Mouse (Mus musculus) megakaryocyte, adult 5-6 weeks (primary cell): ENCODE results near the gene Ric1. TPM values are rescaled to one million over a fixed set of nuclear protein-coding genes. Genes with fewer than 3 reads are reported as not detected.
"Not testable (repeated sequence)": the region's sequence is repeated elsewhere in the genome, so short reads cannot be mapped to it uniquely, and the experiment has no call there.

ENCODE experiments used
- ATAC-seq: 2 replicates; pipeline ENCODE4 v1.8.0; 2016; ENCODE audit warnings: mild to moderate bottlenecking, inconsistent platforms; ENCODE audit not compliant: poor library complexity, severe bottlenecking
- total RNA-seq, 2 experiments: library from RNA; stranded (forward) in 1 of 2; stranded (reverse) in 1 of 2; fragments of 153-499, 151-499 nt in 1 of 2; fragments of 221-1000, 200-1000 nt in 1 of 2; gene quantifications; 2 replicates each; pipeline versions ENCODE4 v1.2.3 to v1.2.4; 2015 to 2017

Ric1 gene
- total RNA-seq, 2 experiments from 2014 or later, result 13.1 to 15.3 TPM

DNA sequence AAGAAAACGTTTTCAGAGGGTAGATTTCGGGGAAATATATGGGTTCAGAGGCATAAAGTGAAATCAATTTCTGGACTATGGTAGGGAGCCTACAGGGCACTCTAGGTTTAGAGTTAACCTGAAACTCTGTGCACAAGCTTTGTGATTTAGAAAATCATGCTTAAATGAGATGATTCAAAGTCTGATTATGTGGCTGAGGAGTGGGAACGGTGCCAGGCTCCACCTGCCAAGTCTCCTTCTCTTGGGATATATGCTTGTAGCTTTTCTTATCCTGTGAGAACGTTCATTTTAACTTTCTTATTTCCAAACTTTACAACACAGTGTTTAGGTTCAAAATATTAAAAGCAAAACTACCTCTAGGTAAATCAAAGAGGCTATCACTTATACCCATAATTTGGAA is 2.5 kb downstream of the Ric1 start:
- no peak for ATAC-seq

DNA sequence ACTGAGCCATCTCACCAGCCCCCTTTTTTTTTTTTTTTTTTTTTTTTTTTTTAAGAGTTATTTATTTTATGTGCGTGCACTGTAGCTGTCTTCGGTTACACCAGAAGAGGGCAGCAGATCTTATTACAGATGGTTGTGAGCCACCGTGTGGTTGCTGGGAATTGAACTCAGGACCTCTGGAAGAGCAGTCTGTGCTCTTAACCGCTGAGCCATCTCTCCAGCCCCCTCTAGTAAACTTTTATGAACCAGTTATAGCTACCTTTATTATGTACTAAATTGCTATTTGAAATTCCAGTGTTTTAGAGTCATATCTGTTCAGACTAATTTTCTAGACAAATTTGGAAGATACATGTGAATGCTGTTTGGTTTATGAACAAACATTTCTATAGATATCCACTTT is 3.5 kb downstream of the Ric1 start:
- not testable (repeated sequence) for ATAC-seq

DNA sequence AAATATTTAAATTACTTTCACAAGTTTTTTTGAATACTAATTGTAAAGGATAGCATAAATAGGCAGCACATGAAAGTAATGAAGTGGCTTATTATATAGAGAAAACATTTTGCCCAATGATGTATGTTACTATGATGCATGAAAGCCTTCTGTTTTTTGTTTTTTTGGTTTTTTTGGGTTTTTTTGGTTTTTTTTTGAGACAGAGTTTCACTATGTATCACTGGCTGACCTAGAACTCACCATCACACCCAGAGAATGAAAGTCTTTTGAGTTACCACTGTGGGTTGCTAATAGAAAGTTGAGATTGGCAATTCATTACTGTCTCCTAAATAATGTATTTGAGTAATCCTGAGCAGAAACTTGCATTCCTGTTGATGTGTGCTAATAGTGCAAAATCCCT is 4.8 kb downstream of the Ric1 start:
- ATAC-seq, result no peak

DNA sequence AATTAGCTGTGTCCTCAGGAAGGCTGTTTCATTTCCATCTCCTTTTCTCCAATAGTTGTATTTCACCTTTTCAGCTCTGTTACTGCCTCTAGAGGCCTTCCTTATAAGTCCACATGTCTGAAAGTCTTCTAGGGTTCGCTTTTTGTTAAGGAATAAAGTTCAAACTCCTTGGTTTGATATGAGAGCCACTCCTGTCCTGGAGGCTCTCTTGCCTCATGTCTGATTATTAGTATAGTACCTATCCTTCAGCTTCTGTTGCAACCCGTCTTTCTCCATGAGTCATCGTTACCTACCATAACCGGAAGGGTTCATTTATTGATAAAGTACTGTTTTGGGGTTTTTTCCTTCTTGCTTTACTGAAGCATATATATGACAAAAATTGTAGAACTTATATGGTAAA is 5.2 kb downstream of the Ric1 start:
- no peak for ATAC-seq

DNA sequence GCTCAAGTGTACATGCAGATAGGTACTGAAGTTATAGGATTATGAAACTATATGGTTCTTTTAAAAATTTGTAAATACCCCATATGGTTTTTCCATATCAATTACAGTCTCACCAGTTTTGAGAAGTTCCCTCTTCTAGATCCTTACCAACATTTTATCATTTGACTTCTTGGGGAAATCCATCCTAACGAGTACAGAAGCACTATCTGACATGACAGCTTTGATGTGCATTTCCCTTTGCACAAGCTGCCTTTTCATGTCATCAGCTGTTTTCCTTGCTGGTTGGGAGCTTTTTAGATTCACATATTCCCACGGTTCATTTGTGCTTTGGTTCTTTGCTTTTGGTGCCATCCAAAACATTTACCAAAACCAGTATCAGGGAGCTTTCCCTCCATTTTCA is 6.5 kb downstream of the Ric1 start:
- no peak for ATAC-seq

DNA sequence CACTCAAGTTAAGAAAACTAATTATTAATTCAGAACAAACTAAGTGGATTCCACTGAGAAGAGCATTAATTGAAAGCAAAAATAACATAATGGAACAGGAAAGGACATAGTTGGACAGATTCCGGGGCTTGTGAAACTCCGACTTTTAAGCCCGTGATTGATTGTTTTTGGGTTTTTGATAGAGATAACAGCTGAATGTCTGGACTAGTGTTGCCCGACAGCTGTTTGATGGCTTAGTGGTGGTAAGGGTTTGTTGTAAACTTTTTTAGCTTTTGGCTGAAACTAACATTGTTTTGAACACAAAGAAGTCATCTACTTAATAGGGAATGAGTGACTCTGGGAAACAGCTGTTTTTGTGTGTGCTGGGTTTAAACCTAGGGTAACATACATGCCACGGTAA is 11.9 kb downstream of the Ric1 start:
- ATAC-seq, result no peak

DNA sequence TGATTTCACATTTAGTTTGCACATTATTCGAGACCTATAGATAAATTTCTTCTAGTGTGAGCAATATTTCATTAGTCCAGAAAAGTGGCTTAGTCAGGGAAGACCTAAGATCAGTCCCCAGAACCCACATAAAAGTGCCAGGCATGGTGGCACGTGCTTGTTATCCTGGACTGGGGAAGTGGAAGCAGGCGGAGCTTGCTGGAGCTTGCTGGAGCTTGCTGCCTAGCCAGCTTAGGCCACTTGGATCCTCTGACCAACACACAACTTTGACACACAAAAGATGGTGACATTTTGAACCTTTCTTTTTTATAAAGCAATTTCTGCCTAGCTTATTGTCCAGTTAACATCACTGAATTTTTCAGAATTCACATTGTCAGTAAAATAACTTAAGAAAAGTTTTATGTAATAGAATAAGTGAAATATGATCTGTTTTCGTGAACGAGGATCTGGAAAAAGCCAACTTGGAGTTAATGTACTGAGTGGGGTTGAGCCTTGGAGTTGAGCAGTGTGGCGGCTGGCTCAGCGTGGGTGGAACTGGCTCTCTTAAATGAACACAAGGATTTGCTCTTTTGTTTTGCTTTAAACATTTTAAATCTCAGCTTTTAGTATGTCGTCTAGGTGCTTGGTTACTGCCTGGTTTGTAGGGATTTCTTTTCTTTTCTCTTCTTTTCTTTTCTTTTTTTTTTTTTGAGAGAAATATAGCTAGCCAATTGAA is 20.3 kb downstream of the Ric1 start:
- ATAC-seq, result no peak

DNA sequence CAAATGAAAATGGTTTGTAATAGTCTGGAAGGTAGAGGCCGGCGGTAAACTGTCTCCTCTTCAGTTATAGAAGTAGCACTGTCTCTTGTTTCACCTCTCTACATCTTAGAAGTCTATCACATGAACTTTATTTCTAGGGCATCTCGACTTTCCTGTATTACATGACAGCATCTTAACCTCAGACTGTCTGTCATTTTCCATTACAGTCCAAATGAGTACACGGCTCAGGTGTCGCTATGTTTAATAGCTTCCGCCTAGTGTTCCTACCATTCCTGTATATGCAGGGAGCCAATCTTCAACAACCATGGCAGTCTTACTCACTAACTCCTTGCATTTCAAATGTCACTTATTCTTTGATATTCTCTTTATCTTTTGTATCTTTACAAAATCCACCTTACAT is 21.9 kb downstream of the Ric1 start:
- no peak for ATAC-seq

DNA sequence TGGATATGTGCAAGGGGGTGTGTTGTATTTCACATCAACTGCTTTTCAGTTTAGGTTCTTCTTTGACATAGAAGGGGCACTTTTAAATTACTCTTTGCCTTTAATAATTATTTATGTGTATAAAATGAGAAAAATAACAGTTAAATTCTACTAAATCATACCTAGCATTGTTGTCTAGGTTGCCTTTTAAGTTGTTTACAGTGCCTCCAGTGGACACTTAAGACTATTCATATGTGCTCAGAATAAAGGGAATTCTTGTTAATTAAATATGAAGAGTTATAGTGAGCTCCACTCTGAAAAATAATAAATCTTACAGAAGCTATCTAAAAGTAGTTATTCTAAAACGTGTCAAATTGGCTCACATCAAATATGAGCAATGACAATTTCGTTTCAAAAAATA is 28.5 kb downstream of the Ric1 start:
- no peak for ATAC-seq

DNA sequence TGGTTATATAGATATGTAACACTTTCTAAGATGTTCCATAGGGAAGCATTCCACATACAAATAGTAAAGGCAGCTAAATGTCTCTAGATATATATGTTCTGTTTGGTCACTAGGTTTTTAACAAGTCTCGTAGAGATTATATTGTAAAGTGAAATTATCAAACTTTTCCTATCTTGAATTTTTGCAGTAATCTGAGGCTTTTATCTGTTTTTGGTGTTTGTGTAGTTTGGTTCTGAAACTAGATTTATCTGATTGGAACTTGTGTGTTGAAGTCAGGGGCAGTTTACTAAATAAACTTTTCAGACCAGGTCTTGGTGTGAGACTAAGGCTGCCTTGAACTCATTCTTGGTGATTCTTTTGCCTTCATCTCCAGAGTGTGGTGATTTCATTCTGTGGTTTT is 29.0 kb downstream of the Ric1 start:
- no peak for ATAC-seq

DNA sequence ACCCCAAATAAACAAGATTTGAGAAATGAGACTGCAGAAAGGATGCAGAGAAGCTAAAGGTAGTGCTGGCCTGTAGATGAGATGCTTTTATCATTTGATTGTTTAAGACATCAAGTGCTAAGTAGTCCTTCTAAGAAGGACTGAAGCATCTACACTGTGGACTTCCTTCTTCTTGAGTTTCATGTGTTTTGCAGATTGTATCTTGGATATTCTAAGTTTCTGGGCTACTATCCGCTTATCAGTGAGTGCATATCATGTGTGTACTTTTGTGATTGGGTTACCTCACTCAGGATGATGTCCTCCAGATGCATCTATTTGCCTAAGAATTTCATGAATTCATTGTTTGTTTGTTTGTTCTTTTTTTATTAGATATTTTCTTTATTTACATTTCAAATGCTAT is 29.9 kb downstream of the Ric1 start:
- not testable (repeated sequence) for ATAC-seq

DNA sequence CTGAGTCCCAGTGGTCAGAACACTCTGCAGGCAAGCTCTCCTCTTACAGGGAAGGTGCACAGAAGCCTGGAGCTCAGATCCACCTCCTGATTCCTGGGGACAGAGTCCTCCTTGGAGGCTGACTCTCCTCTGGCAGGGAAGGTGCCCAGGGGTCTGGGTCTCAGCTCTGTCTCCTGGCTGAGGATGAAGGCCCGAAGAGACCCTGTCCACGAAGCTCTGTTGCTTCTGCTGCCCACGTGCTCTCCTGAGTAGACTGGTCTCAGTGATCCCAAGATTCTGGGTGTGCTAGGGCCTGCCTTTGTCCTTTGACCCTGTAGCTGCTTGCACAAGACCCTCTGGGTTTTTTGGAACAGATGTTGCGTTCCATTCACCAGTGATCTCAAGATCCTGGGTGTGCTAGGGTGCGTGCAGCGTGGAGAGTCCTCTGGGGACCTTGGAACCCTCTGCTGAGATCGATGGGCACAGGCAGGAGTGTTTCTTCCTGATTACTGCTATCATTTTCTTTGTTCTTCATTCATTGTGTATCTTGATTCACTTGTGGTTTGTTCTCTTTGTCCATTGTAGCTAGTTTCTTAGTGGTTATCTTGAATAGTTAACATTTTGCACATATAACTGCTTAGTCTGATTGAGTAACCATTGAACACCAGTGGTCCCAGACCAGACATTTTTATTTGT is 35.2 kb downstream of the Ric1 start:
- not testable (repeated sequence) for ATAC-seq

DNA sequence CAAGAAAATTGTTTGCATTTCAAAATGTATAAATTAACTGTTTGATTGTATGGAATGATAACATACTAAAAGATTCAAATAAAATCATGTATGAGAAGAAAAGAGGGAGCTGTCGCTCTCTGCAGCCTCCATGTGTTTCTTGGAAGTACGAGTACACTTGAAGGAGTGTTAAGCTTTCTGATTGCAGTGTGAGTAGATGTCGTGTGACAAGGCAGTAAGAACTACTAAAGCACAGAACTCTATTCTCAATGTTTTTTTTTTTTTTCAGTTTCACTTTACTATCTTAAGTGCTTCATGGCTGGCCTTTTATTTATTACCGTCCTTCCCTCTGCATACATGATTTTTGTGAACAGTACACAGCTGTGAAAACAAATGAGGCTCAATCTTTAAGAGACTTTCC is 40.1 kb downstream of the Ric1 start:
- ATAC-seq, result no peak

DNA sequence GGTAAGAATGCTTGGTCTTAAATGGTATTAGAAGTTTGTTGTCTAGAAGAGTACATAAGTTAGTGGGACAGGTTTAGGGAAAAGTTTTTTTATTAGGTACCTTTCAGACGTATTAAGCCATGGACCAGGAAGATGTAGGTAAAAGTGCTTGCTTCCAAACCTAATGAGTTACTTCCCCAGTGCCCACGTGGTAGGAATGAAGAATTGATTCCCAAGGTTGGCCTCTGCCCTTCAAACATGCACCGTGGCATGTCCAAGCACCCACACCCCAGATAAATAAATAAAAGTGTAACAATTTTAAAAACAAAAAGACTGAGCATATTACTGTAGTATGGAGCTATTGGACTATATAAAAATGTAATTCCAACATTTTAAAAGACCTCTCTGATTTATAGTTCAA is 40.5 kb downstream of the Ric1 start:
- ATAC-seq, result no peak

DNA sequence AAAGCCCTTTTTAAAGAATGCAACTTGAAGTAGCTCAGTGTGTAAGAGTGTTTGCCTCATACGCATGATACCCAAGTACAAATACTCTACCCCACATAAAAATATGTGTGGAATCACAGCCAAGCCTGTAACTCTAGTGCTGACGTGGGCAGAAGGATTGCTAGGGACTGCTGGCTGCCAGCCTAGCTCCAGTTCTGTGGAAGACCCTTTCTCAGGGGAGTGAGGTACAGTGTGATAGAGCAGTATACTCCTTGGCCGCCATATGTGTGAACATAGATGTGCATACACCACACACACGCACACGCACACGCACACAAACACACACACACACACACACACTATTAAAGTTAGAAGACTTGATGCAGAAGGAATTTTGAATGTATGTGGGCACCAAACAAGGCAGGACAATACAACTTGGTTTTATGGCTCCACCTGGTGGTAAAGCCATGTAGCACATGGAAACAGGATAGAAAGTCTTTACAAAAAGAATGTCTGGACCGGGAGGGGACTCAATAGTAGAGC is 41.2 kb downstream of the Ric1 start:
- ATAC-seq, result peak; percentile 77

DNA sequence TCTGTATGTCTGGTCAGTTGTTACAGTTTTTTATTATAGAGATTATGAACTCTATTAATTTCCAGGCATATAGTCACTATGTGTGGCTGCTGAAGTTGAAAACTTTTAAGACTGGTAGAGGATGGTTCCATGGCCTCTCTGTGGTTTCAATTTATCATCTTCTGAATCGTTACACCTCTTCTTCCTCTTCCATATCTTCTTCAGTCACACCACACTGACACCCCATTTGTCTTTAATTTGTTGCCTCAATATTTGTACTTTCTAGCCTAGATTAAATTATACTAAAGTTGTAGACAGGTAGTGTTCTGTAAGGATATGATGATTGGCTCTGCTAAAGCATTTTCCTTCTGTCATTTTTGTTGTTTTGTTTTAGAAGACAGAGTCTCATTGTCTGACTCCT is 44.4 kb downstream of the Ric1 start:
- ATAC-seq, result no peak

DNA sequence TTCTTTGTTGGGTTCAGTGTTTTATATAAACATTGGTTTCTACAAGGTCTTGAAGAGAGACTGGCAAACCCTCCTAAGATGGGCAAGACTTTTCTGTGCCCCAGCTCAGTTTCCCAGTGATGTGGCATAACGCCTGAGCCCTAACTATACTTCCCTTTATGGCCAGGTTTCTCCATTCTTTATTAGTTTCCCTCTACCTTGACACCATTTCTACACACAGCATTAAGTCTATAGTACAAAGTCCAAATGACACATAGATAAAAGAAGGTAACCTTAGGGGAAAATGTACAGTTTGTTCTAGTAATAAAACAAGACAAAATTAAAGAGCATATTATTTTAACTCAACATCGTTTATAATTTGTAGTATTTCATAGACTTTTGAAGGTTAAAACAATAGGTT is 60.4 kb downstream of the Ric1 start:
- ATAC-seq, result no peak

DNA sequence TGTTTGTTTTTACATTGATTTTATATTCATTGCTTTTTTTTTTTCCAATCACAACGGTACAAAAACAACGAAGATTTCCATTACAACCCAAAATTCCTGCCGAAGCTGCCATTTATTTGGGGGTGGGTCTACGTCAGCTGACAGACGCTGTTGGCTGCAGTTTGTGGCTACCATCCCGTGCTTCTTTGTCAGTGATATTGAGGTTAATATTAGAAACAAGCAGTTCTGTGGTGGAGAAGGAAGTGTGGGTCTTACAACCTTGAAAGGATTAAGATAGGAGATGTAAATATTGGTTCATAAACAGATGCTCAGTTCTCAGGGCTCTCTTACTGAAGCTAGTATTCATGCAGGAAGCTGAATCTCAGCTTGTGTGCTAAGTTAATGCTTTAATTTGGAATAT is 61.7 kb downstream of the Ric1 start:
- no peak for ATAC-seq

DNA sequence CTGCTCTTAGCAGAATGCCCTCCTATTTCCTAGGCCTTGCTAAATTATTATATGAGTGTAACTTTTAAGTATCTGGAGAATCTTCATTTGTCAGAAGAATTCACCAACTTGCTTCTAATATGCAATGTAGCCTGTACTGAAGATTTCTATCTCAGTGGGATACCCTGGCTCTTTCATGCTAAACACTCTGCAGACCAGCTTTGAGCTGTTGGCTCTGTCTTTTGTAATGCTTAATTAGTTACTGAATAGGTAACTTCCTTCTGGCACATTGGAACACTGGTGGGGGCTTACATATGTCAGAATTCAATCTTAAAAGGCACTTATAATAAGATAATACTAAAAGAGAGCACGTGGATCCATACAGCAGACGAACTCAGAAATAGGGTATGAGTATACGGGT is 71.7 kb downstream of the Ric1 start:
- not testable (repeated sequence) for ATAC-seq

DNA sequence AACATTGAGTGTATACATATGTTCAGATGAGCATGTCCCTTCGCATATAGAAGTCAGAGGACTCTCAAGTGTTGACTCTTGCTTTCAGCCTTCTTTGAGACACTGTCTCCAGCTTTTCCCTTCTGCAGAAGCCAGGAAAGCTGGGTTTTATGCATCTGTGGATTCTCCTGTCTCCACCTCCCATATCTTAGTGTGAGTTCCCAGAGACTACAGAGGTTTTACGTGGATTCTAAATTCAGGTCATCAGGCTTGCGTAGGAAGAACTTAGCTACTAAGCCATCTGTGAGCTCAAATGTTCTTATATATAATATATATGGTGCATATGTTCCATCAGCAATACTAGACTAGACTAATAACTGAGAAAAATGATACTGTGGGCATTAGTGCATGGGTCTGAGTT is 74.2 kb downstream of the Ric1 start:
- no peak for ATAC-seq

DNA sequence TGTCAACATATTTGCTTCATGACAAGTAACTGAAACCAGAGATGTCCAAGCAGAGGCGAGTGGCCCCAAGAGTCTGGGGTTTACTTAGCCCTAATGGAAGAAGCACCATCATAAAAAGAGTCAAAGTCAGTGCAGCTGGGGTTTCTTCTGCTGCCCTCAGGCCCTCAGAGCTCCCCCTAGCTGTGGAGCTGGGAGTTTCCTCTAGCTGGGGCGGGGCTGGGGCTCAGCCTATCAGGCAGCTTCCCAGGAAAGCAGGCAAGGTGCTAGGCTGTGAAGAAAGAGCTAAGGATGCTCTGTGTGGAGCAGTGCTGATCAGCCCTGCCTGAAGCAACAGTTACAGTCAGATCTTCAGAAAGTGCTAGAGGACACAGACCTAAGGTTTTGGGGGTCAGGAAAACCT is 74.9 kb downstream of the Ric1 start:
- ATAC-seq, result peak; percentile 63

DNA sequence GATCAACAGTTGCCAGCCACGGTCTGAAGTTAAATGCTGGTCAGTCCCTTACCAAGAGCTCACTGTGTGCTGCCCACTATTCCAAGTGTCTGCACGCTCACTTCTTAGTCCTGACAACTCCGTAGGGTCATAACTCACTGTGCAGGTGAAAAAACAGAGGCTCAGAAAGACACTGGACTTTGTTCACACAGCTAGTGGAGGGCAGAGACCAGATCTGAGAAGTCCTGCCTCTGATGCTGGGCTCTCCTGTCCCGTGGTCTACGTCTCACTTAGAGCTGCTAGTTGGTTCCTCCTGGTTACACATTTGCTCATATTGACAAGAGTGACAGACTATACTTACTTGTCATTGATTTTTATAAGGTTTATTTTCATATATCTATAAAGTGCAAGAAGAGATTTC is 76.9 kb downstream of the Ric1 start:
- ATAC-seq, result no peak
